Mouse (Mus musculus) forebrain, postnatal 0 days (tissue): ENCODE results near the gene 9830107B12Rik. TPM values are rescaled to one million over a fixed set of nuclear protein-coding genes. Genes with fewer than 3 reads are reported as not detected.
"Not testable (repeated sequence)": the region's sequence is repeated elsewhere in the genome, so short reads cannot be mapped to it uniquely, and the experiment has no call there.

Experiments
- ATAC-seq: fragments of 200-750 bp; cut with Nextera tagmentation; 2 replicates; pipeline ENCODE4 v1.8.0; 2017; ENCODE audit warnings: mild to moderate bottlenecking, moderate library complexity
- DNase-seq: peaks from one replicate; pipeline ENCODE4 v3.0.0-alpha.2; 2015
- H3K27ac ChIP-seq: fragments of 300-500 bp; sonication (generic); 2 replicates; pipeline ENCODE4 v1.5.1; 2014; ENCODE audit warnings: low read depth, mild to moderate bottlenecking, antibody characterized with exemption, low read length, moderate library complexity, mixed read lengths
- H3K27me3 ChIP-seq: fragments of 300-500 bp; sonication (generic); 2 replicates; pipeline ENCODE4 v1.6.1; 2014; ENCODE audit warnings: mild to moderate bottlenecking, low read length, mixed read lengths; ENCODE audit not compliant: insufficient read depth
- H3K36me3 ChIP-seq: fragments of 300-500 bp; sonication (generic); 2 replicates; pipeline ENCODE4 v1.6.1; 2014; ENCODE audit warnings: mild to moderate bottlenecking, moderate library complexity; ENCODE audit not compliant: insufficient read depth
- H3K4me1 ChIP-seq: fragments of 300-500 bp; sonication (generic); 2 replicates; pipeline ENCODE4 v1.6.1; 2014; ENCODE audit warnings: antibody characterized with exemption; ENCODE audit not compliant: insufficient read depth
- H3K4me2 ChIP-seq: fragments of 300-500 bp; sonication (generic); 2 replicates; pipeline ENCODE4 v1.6.1; 2014; ENCODE audit warnings: low read depth, mild to moderate bottlenecking, moderate library complexity
- H3K4me3 ChIP-seq: fragments of 300-500 bp; sonication (generic); 2 replicates; pipeline ENCODE4 v1.5.1; 2014; ENCODE audit warnings: low read depth, low read length, mixed read lengths
- H3K9ac ChIP-seq: fragments of 300-500 bp; sonication (generic); 2 replicates; pipeline ENCODE4 v1.6.1; 2014; ENCODE audit warnings: mild to moderate bottlenecking
- H3K9me3 ChIP-seq: fragments of 300-500 bp; sonication (generic); 2 replicates; pipeline ENCODE4 v1.6.1; 2016; ENCODE audit warnings: low read length
- CTCF ChIP-seq: sonication (generic); IDR thresholded peaks from 2 replicates; pipeline ENCODE4 v1.5.1; 2016; ENCODE audit warnings: antibody characterized with exemption, control low read depth, low read depth
- WGBS: fragments of 180-500 bp; shearing (Covaris S2); extraction: QIAGEN DNeasy Blood & Tissue Kit; methylation state at CpG from one replicate; pipeline ENCODE4 v1.1.7; 2014; 5-methylcytosine and 5-hydroxymethylcytosine counted together
- polyA plus RNA-seq: library from polyadenylated mRNA; unstranded; fragments of >200 nt; fragmentation: Nextera tagmentation; extraction: Ambion mirVana; gene quantifications from 2 replicates; pipeline ENCODE4 v1.2.1, GENCODE M21; 2015
- total RNA-seq: library from RNA; depleted of rRNA; stranded (reverse); fragments of >200 nt; gene quantifications from 2 replicates; pipeline ENCODE4 v1.2.3, GENCODE M21; 2014; rRNA removed

Gene 9830107B12Rik
- not detected in 2 replicates for total RNA-seq
- polyA plus RNA-seq: not detected in 2 replicates

- Histone ChIP-seq H3K9me3 (no peaks in the 10 kb centered on the region), H3K9ac (no peak within 1 kb of the TSS), H3K27ac (no peak within 1 kb of the TSS), H3K36me3 (no peaks in the 10 kb centered on the region), H3K4me1 (no peaks in the 10 kb centered on the region), H3K4me2 (no peak within 1 kb of the TSS), H3K27me3 (no peaks in the 10 kb centered on the region), H3K4me3 (no peak within 1 kb of the TSS)
- no peak for TF ChIP-seq CTCF
- ATAC-seq (no peak), DNase-seq (no peak)
- 77% methylated on average over 3 of the region's 3 CpGs for WGBS
Observed at GRCm38 (mm10) chr17:48146120-48146519, at the start of gene 9830107B12Rik. TSS of gene 9830107B12Rik (minus strand) at chr17:48146268.

- Histone ChIP-seq H3K9me3 (no peaks in the 10 kb centered on the region), H3K9ac (no peak overlapping the region), H3K4me1 (no peaks in the 10 kb centered on the region), H3K36me3 (no peaks in the 10 kb centered on the region), H3K27ac (no peak overlapping the region), H3K27me3 (no peaks in the 10 kb centered on the region), H3K4me2 (no peak overlapping the region), H3K4me3 (no peak overlapping the region)
- ATAC-seq (no peak), DNase-seq (no peak)
- WGBS: 77% methylated on average over 2 of the region's 2 CpGs
- no peak for TF ChIP-seq CTCF
Observed at GRCm38 (mm10) chr17:48192366-48192765, 46.3 kb upstream of the 9830107B12Rik start.

GRCm38 (mm10) chr17:48185252-48185651 lies 39.2 kb upstream of the 9830107B12Rik start:
- 70% methylated on average over 5 of the region's 5 CpGs for WGBS
- no peak overlapping the region for H3K27ac ChIP-seq
- H3K36me3 ChIP-seq: no peaks in the 10 kb centered on the region
- DNase-seq (no peak), ATAC-seq (no peak)
- H3K4me1 ChIP-seq: no peaks in the 10 kb centered on the region
- no peak overlapping the region for H3K4me3 ChIP-seq
- H3K9ac ChIP-seq: no peak overlapping the region
- no peak for TF ChIP-seq CTCF
- no peak overlapping the region for H3K4me2 ChIP-seq
- no peaks in the 10 kb centered on the region for H3K9me3 ChIP-seq
- H3K27me3 ChIP-seq: no peaks in the 10 kb centered on the region

- WGBS: 74% methylated on average over 2 of the region's 2 CpGs
- not testable (repeated sequence) for H3K27me3 ChIP-seq, H3K9me3 ChIP-seq, H3K4me2 ChIP-seq, H3K27ac ChIP-seq, H3K36me3 ChIP-seq, ATAC-seq, H3K4me1 ChIP-seq, H3K4me3 ChIP-seq, DNase-seq, H3K9ac ChIP-seq
Observed at GRCm38 (mm10) chr17:48167103-48167502, 21.0 kb upstream of the 9830107B12Rik start, which contains the start of gene A530064D06Rik. TSS of gene A530064D06Rik (minus strand) at chr17:48167275.

GRCm38 (mm10) chr17:48157382-48158076 lies 11.5 kb upstream of the 9830107B12Rik start:
- Histone ChIP-seq H3K9ac (no peak overlapping the region), H3K27me3 (no peaks in the 10 kb centered on the region), H3K4me3 (no peak overlapping the region), H3K4me2 (no peak overlapping the region), H3K9me3 (no peaks in the 10 kb centered on the region), H3K36me3 (no peaks in the 10 kb centered on the region), H3K27ac (no peak overlapping the region), H3K4me1 (no peaks in the 10 kb centered on the region)
- ATAC-seq (no peak), DNase-seq (no peak)
- WGBS: 72% methylated on average over 1 of the region's 1 CpGs
- TF ChIP-seq CTCF: no peak

- TF ChIP-seq CTCF: no peak
- Histone ChIP-seq H3K9ac (no peak overlapping the region), H3K4me3 (no peak overlapping the region), H3K4me2 (no peak overlapping the region), H3K36me3 (no peaks in the 10 kb centered on the region), H3K4me1 (no peaks in the 10 kb centered on the region), H3K9me3 (no peaks in the 10 kb centered on the region), H3K27ac (no peak overlapping the region), H3K27me3 (no peaks in the 10 kb centered on the region)
- DNase-seq: no peak
- WGBS: 87% methylated on average over 2 of the region's 2 CpGs
- no peak for ATAC-seq
Observed at GRCm38 (mm10) chr17:48132810-48133209, 13.3 kb downstream of the 9830107B12Rik start.

GRCm38 (mm10) chr17:48120456-48120855 lies 25.6 kb downstream of the 9830107B12Rik start:
- H3K4me3 ChIP-seq: no peak overlapping the region
- no peaks in the 10 kb centered on the region for H3K36me3 ChIP-seq
- no peak for TF ChIP-seq CTCF
- H3K27ac ChIP-seq: no peak overlapping the region
- H3K9ac ChIP-seq: no peak overlapping the region
- no peaks in the 10 kb centered on the region for H3K27me3 ChIP-seq
- DNase-seq: no peak
- H3K4me2 ChIP-seq: no peak overlapping the region
- ATAC-seq: no peak
- H3K4me1 ChIP-seq: no peaks in the 10 kb centered on the region
- H3K9me3 ChIP-seq: no peaks in the 10 kb centered on the region
- WGBS: 93% methylated on average over 20 of the region's 20 CpGs
